Mouse (Mus musculus) bone marrow, adult 2 months (tissue): ENCODE data around the gene Ccdc71.

Experiments used
- CTCF ChIP-seq: fragments of 200-500 bp; IDR thresholded peaks from 2 replicates; pipeline ENCODE4 v1.5.1; 2011; ENCODE audit warnings: low read length, control low read depth; ENCODE audit not compliant: control insufficient read depth, insufficient read depth
- POLR2A ChIP-seq: fragments of 200-500 bp; IDR thresholded peaks from 2 replicates; pipeline ENCODE4 v1.6.1; 2011; ENCODE audit warnings: low read depth, mild to moderate bottlenecking, control low read depth, low read length, borderline replicate concordance; ENCODE audit not compliant: control insufficient read depth

GRCm38 (mm10) chr9:108431431-108432067, 28.8 kb upstream of the Ccdc71 start:
- TF ChIP-seq CTCF, result no peak
- no peak for TF ChIP-seq POLR2A
